Mouse (Mus musculus) kidney, postnatal 25 days (tissue): ENCODE data around the gene Fgf23.

Source experiments
- DNase-seq, 2 experiments: peaks; one replicate each; pipeline ENCODE4 v3.0.0; 2021; ENCODE audit warnings: mixed read lengths in 2 of 2

Gene Fgf23

GRCm38 (mm10) chr6:127072817-127073216, at the start of gene Fgf23:
Gene Fgf23 (plus strand): TSS chr6:127072902.
- DNase-seq: no peak

DNA sequence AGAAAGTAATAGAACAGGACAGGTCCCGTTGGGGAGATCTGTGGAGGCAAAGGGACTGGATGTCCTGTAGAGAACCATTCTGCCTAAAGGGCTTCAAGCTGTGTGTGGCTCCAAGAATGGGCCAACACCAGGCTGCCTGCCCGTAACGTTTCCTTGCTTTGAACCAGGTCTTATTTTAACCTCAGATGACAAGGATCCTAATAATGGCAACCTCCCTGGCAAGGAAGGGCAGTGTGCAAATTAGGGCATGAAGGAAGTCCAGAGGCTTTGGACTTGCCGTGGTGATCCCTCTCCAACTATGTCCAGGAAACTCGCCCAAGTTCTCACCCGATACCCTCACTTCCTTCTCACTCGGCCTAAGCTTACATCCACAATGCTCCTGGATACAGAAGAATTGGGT, 47.9 kb upstream of the Fgf23 start:
- no peak for DNase-seq

- peak in 1 of 2 experiments; percentile 4 for DNase-seq
Observed at GRCm38 (mm10) chr6:127034760-127035159, 37.9 kb upstream of the Fgf23 start.

DNA sequence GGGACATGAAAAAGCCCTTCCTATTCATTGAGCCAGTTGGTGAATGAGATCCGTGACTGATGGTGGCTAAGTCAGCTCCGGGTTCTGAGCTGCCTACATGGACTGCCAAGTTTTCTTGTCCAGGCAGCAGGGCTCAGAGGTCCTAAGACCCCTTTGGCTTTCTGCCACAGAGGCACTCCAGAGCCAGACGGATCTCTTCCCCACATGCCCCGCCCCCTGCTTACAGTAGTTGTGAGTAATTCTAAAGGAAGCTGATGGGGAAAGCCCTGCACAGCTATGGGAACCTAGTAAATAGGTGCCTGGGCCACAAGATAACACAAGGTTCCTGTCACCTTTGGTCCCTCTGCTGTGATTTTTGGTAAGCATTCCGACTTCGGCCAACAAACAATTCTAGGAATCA, 27.8 kb upstream of the Fgf23 start:
- DNase-seq: no peak

- DNase-seq: no peak
Observed at GRCm38 (mm10) chr6:127050847-127051246, 21.9 kb upstream of the Fgf23 start.

GRCm38 (mm10) chr6:127056990-127057588, 15.6 kb upstream of the Fgf23 start:
- no peak for DNase-seq

DNA sequence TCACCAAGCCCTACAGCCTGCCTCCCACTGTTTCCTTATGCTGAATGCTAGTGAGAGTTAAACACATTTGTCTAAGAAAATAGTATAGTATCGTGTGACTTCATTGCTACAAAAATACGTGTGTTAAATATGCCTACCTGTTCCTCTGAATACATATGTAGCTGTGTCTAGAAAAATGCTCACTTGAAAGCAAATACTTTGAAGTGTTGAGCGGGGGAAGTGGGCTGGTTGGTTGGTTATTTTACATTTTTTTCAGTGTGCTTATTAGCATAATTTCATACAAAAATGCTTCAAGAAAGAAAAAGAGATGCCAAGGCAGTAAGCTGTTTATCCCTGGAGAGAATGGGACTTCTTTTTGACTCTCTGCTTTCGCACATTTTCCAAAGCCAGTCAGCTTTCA, 12.7 kb upstream of the Fgf23 start:
- no peak for DNase-seq

DNA sequence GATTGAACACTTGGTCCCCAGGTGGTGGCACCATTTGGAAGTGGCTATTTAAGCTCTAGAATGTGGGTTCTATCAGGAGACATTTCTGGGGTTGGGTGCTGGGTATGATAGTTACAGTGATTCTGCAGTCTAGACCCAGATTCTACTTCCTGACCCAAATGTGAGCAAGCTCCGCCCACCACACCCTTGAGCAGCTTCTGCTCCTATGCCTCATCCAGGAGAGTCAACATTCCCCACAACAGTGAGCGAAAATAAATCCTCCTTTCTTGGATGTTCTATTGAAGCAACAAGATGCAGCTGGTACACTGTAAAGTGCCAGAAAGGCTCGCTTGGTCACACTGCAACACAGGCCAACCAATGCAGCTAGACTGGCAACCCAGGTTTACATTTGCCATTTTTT, 8.8 kb upstream of the Fgf23 start:
- no peak for DNase-seq

DNA sequence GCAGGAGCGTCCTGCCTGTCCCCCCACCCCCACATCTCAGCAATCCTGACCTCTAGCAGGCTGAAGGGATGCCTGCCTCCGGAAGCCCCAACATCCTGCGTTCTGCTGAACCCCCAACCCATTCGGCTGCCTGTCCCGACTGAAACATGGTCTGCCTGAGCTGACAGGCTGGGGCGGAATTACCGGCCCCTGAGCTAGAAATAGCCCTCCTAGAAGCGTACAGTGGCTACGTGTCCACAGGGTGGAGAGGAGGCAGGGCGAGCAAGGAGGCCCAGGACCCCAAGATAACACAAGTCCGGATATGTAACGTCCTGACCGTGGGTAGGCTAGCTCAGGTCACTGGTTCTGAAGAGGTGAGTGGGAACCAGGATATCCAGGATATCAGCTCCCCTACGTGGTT, 7.9 kb upstream of the Fgf23 start:
- DNase-seq: no peak

DNA sequence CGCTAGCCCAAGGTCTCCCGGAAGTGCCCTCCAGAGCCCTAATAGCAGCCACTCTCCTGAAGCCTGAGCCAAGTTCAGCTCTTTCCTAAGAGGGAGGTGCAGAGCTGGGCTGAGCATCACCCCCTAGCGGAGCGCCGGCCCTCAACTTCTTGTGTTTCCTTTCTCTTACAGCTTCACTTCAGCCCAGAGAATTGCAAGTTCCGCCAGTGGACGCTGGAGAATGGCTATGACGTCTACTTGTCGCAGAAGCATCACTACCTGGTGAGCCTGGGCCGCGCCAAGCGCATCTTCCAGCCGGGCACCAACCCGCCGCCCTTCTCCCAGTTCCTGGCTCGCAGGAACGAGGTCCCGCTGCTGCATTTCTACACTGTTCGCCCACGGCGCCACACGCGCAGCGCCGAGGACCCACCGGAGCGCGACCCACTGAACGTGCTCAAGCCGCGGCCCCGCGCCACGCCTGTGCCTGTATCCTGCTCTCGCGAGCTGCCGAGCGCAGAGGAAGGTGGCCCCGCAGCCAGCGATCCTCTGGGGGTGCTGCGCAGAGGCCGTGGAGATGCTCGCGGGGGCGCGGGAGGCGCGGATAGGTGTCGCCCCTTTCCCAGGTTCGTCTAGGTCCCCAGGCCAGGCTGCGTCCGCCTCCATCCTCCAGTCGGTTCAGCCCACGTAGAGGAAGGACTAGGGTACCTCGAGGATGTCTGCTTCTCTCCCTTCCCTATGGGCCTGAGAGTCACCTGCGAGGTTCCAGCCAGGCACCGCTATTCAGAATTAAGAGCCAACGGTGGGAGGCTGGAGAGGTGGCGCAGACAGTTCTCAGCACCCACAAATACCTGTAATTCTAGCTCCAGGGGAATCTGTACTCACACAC, 7.4 kb downstream of the Fgf23 start:
- DNase-seq: peak; percentile 17 to 36

- no peak for DNase-seq
Observed at GRCm38 (mm10) chr6:127081820-127082219, 9.1 kb downstream of the Fgf23 start.

GRCm38 (mm10) chr6:127086739-127087138, 14.0 kb downstream of the Fgf23 start:
- DNase-seq: peak in 1 of 2 experiments; percentile 40

DNA sequence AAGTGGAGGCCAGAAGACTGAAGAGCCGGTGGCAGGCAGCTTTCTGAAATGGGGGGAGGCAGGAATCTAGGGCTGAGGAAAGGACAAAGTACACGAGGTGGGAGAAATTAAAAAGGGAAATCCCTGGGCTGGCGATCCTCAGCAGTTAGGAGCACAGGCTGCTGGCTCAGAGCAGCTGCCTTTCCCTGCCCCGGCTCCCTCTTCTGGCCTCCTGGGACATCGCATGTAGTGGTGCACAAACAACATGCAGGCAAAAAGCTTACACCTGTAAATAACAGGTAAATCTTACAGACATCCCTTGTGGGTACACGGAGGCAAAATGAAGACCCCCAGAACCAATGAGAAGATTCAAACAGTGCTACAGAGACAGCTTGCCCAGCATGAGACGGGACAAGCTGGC, 21.9 kb downstream of the Fgf23 start:
- no peak for DNase-seq

- no peak for DNase-seq
Observed at GRCm38 (mm10) chr6:127103506-127104275, 31.0 kb downstream of the Fgf23 start.

DNA sequence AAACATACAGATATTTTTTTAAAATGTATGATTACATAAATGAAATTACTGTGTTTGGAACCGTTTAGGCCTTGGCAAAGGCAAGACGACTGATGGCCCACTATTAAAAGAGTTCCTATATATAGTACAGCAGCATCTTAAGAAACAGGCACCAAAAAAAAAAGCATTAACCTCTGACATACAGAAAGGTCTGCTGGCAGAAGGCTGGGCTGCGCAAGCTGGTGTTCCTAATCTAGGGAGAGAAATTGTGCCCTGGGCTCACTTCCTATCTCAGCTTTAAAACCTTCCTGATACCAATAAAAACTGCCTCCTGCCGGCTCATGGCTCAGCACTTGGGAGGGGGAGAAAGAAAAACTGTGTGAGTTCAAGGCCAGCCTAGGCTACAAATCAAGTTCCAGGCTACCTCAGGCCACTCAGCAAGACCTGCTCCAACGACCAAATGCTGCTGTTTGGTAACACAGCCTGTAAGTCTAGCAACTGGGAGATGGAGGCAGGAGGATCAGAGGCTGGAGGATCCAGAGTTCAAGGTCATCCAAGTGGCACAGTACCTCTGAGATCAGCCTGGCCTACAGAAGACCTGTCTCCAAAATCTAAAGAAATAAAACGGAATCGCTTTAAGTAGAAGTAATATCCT, 31.8 kb downstream of the Fgf23 start:
- no peak for DNase-seq

- peak in 1 of 2 experiments; percentile 22 for DNase-seq
Observed at GRCm38 (mm10) chr6:127105107-127105506, 32.4 kb downstream of the Fgf23 start.

GRCm38 (mm10) chr6:127106189-127106588, 33.5 kb downstream of the Fgf23 start:
- DNase-seq: no peak

DNA sequence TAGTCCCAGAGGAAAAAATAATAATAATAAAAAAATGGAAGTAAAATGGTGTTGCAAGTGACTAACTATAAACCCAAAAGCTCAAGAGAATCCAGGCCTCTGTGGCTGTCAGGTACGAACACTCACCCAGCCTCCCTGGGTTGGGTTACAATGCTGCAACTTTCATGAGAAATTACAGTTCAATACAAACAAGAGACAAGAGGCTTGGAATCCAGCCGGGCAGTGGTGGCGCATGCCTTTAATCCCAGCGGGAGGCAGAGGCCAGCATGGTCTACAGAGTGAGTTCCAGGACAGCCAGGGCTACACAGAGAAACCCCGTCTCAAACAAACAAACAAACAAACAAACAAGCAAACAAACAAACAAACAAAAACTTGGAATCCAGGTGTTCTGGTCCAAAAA, 34.0 kb downstream of the Fgf23 start:
- DNase-seq: no peak

GRCm38 (mm10) chr6:127107413-127107812, 34.7 kb downstream of the Fgf23 start:
- DNase-seq: no peak

GRCm38 (mm10) chr6:127108368-127109060, 35.8 kb downstream of the Fgf23 start:
- no peak for DNase-seq

DNA sequence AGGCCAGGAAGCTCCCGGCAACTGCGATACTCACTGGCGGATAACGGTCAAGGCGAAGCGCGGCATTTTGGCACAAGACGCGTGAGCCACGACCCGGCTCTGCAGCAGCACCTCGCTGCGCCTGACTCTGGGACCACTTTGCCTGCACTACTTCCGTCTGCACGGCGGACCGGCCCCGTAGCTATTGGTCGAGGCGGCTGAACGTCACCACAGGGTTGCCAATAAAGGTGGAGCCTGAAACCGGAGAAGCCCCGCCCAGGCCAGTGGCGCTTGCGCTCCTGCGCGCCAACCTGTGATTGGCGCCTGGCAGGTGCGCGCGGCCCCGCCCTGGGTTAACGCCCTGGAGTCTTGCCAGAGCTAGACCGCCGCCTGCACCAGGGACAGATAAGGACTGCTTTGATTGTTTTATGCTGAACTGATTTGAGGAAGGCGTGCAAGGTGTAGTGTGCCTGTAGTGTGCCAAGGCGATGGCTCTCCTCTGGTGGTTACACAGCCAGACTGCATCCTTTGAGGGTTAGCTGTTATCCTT, 36.8 kb downstream of the Fgf23 start, which contains the start of gene Tigar:
Tigar (minus strand) TSS at position 156 of the 529 bp plus-strand sequence.
- peak; percentile 93 to 95 for DNase-seq
